Mouse (Mus musculus): ENCODE measurements at regions not wholly inside any gene's neighbourhood (a gene's known extent, or its start where the extent isn't known, plus 50 kb on each side); places are given as distances from the start of the nearest gene placed in this dataset.

- TF ChIP-seq CTCF (conservative IDR thresholded peaks at IDR 0.05; ENCODE audit: insufficient read depth, insufficient read length, low read depth, low read length): no peak
- no peak for TF ChIP-seq POLR2A (IDR thresholded peaks at IDR 0.05; ENCODE audit: low read depth, low read length)
Observed at GRCm38 (mm10) chr1:186297464-186297863, 180.4 kb upstream of the Lyplal1 start.

Measured in kidney, adult 2 months (tissue).